Mouse (Mus musculus): ENCODE measurements around the gene Taz. TPM values are rescaled to one million over a fixed set of nuclear protein-coding genes. Genes with fewer than 3 reads are reported as not detected.
A peak's percentile ranks its signal among the peaks of the same experiment; 100 is the strongest.

The Taz gene
- total and polyA plus RNA-seq, 3 experiments = 28.0 to 34.1 TPM; not detected in 1

- no peak for DNase-seq (ENCODE audit: low read depth, low spot score)
- TF ChIP-seq TAL1 (IDR thresholded peaks at IDR 0.05; ENCODE audit: low read length) (no peak), MYC (IDR thresholded peaks at IDR 0.05; ENCODE audit: low read depth, low read length) (no peak), KAT2A (conservative IDR thresholded peaks at IDR 0.05; ENCODE audit: low read depth, low read length) (no peak), ZKSCAN1 (IDR thresholded peaks at IDR 0.05; ENCODE audit: low read depth, low read length) (no peak), E2F4 (IDR thresholded peaks at IDR 0.05; ENCODE audit: borderline replicate concordance, low read depth, low read length) (no peak), NRF1 (IDR thresholded peaks at IDR 0.05; ENCODE audit: insufficient read depth, low read depth, low read length, poor library complexity, severe bottlenecking) (no peak), MEF2A (IDR thresholded peaks at IDR 0.05; ENCODE audit: extremely low read depth, insufficient replicate concordance, low read depth, low read length, poor library complexity, severe bottlenecking) (no peak), ELF1 (IDR thresholded peaks at IDR 0.05; ENCODE audit: low read depth, low read length) (peak; percentile 24; the same call in 1 of the 2 replicates), EP300 (IDR thresholded peaks at IDR 0.05; ENCODE audit: low read depth in 1 of 2, low read length in 2 of 2) (0 out of 4 replicates have a peak, but pooled peaks of 1 of the 2 experiments have one; percentile 37), HCFC1 (IDR thresholded peaks at IDR 0.05; ENCODE audit: low read depth, low read length) (no peak), SIN3A (IDR thresholded peaks at IDR 0.05; ENCODE audit: low read length) (peak; percentile 39; the same call in 1 of the 2 replicates)
- Histone ChIP-seq H3K27ac (ENCODE audit: control insufficient read depth, low read depth, low read length) (peak overlapping the region; percentile 97), H3K27me3 (ENCODE audit: control insufficient read depth in 1 of 2, insufficient read depth in 2 of 2, low read length in 2 of 2) (no peaks in the 10 kb centered on the region), H3K79me2 (ENCODE audit: control insufficient read depth, insufficient read depth, low read length, poor library complexity) (peaks cover 18% of the 10 kb centered on the region), H3K9ac (ENCODE audit: control insufficient read depth, low read depth, low read length, poor library complexity, severe bottlenecking) (peak overlapping the region; percentile 50), H3K4me3 (ENCODE audit: control insufficient read depth in 1 of 2, insufficient read depth in 1 of 2, low read depth in 2 of 2, low read length in 2 of 2) (peak overlapping the region; percentile 0 to 17; a peak in 1 of 4 replicates), H3K36me3 (ENCODE audit: control insufficient read depth in 1 of 2, insufficient read depth in 2 of 2, low read length in 2 of 2) (peaks cover 0 to 12% of the 10 kb centered on the region in 2 experiments; a peak in 3 of 4 replicates), H3K4me1 (ENCODE audit: control insufficient read depth in 1 of 2, insufficient read depth in 2 of 2, low read length in 2 of 2) (peaks cover 0 to 10% of the 10 kb centered on the region in 2 experiments; a peak in 1 of 4 replicates), H3K9me3 (replicated peaks; ENCODE audit: insufficient read depth, low read length) (no peaks in the 10 kb centered on the region)
These were observed 38.3 kb upstream of the Taz start for GRCm38 (mm10) chrX:74243396-74243795.

- DNase-seq (ENCODE audit: low read depth, low spot score) = peak; percentile 91
- Histone ChIP-seq H3K4me1 (ENCODE audit: control insufficient read depth in 1 of 2, insufficient read depth in 2 of 2, low read length in 2 of 2) (peaks cover 0 to 10% of the 10 kb centered on the region in 2 experiments; a peak in 1 of 4 replicates), H3K4me3 (ENCODE audit: control insufficient read depth in 1 of 2, insufficient read depth in 1 of 2, low read depth in 2 of 2, low read length in 2 of 2) (peak overlapping the region; percentile 0 to 17; a peak in 2 of 4 replicates), H3K27me3 (ENCODE audit: control insufficient read depth in 1 of 2, insufficient read depth in 2 of 2, low read length in 2 of 2) (no peaks in the 10 kb centered on the region), H3K36me3 (ENCODE audit: control insufficient read depth in 1 of 2, insufficient read depth in 2 of 2, low read length in 2 of 2) (peaks cover 0 to 12% of the 10 kb centered on the region in 2 experiments; a peak in 3 of 4 replicates), H3K27ac (ENCODE audit: control insufficient read depth, low read depth, low read length) (peak overlapping the region; percentile 97), H3K9me3 (replicated peaks; ENCODE audit: insufficient read depth, low read length) (no peaks in the 10 kb centered on the region), H3K9ac (ENCODE audit: control insufficient read depth, low read depth, low read length, poor library complexity, severe bottlenecking) (peak overlapping the region; percentile 56), H3K79me2 (ENCODE audit: control insufficient read depth, insufficient read depth, low read length, poor library complexity) (peaks cover 18% of the 10 kb centered on the region)
- no peak for TF ChIP-seq MEF2A (IDR thresholded peaks at IDR 0.05; ENCODE audit: extremely low read depth, insufficient replicate concordance, low read depth, low read length, poor library complexity, severe bottlenecking)
- TF ChIP-seq NELFE (IDR thresholded peaks at IDR 0.05; ENCODE audit: low read depth, low read length) = 0 out of 2 replicates have a peak, but pooled peaks have one; percentile 31
- TF ChIP-seq MYB (IDR thresholded peaks at IDR 0.05; ENCODE audit: low read depth, low read length) = 0 out of 2 replicates have a peak, but pooled peaks have one; percentile 16
- TF ChIP-seq USF2 (IDR thresholded peaks at IDR 0.05; ENCODE audit: borderline replicate concordance in 1 of 2, insufficient read depth in 1 of 2, low read depth in 1 of 2, low read length in 2 of 2) = no peak
- TF ChIP-seq MXI1 (IDR thresholded peaks at IDR 0.05; ENCODE audit: low read depth, low read length) = no peak
- 0 out of 2 replicates have a peak, but pooled peaks have one; percentile 26 for TF ChIP-seq TBP (IDR thresholded peaks at IDR 0.05; ENCODE audit: low read depth, low read length)
- TF ChIP-seq SIN3A (IDR thresholded peaks at IDR 0.05; ENCODE audit: low read length) = peak; percentile 77
- TF ChIP-seq MAFK (IDR thresholded peaks at IDR 0.05; ENCODE audit: borderline replicate concordance, low read depth, low read length) = 0 out of 2 replicates have a peak, but pooled peaks have one; percentile 36
- 0 out of 2 replicates have a peak, but pooled peaks have one; percentile 56 for TF ChIP-seq MAZ (IDR thresholded peaks at IDR 0.05; ENCODE audit: low read depth, low read length)
- TF ChIP-seq KAT2A (conservative IDR thresholded peaks at IDR 0.05; ENCODE audit: low read depth, low read length) = no peak
- peak; percentile 66 for TF ChIP-seq ETS1 (IDR thresholded peaks at IDR 0.05; ENCODE audit: low read depth, low read length)
- peak; percentile 26 to 79; a peak in 3 of 4 replicates for TF ChIP-seq EP300 (IDR thresholded peaks at IDR 0.05; ENCODE audit: low read depth in 1 of 2, low read length in 2 of 2)
- peak in 1 of 2 experiments; percentile 34; a peak in 1 of 4 replicates for TF ChIP-seq POLR2A (IDR thresholded peaks at IDR 0.05; ENCODE audit: control insufficient read depth in 1 of 2, insufficient read depth in 1 of 2, low read depth in 1 of 2, low read length in 2 of 2, poor library complexity in 1 of 2)
- no peak for TF ChIP-seq USF1 (IDR thresholded peaks at IDR 0.05; ENCODE audit: low read depth, low read length)
- peak; percentile 39; the same call in 1 of the 2 replicates for TF ChIP-seq MAX (IDR thresholded peaks at IDR 0.05; ENCODE audit: low read length)
- no peak for TF ChIP-seq TAL1 (IDR thresholded peaks at IDR 0.05; ENCODE audit: low read length)
These were observed 37.9 kb upstream of the Taz start for GRCm38 (mm10) chrX:74243807-74244206.
